Mouse (Mus musculus) lung, embryonic 16.5 days (tissue): ENCODE data around the gene Cit. TPM values are rescaled to one million over a fixed set of nuclear protein-coding genes. Genes with fewer than 3 reads are reported as not detected.
A peak's percentile ranks its signal among the peaks of the same experiment; 100 is the strongest.

Experiments
- ATAC-seq: fragments of 200-750 bp; cut with Nextera tagmentation; 2 replicates; pipeline ENCODE4 v1.8.0; 2017; ENCODE audit warnings: low read depth, mild to moderate bottlenecking, moderate library complexity
- H3K27ac ChIP-seq: fragments of 300-500 bp; sonication (generic); 2 replicates; pipeline ENCODE4 v1.5.1; 2014; ENCODE audit warnings: mild to moderate bottlenecking, control low read depth, low read length
- H3K27me3 ChIP-seq: fragments of 300-500 bp; sonication (generic); 2 replicates; pipeline ENCODE4 v1.6.1; 2014; ENCODE audit warnings: low read depth, low read length, mixed read lengths; ENCODE audit not compliant: control insufficient read depth, insufficient read depth
- H3K36me3 ChIP-seq: fragments of 300-500 bp; sonication (generic); 2 replicates; pipeline ENCODE4 v1.6.1; 2014; ENCODE audit warnings: low read length; ENCODE audit not compliant: control insufficient read depth, insufficient read depth
- H3K4me1 ChIP-seq: fragments of 300-500 bp; sonication (generic); replicated peaks from 2 replicates; pipeline ENCODE4 v1.6.1; 2014; ENCODE audit warnings: low read length, mixed read lengths; ENCODE audit not compliant: control insufficient read depth, insufficient read depth
- H3K4me2 ChIP-seq: fragments of 300-500 bp; sonication (generic); 2 replicates; pipeline ENCODE4 v1.6.1; 2014; ENCODE audit warnings: low read depth, low read length, control low read depth
- H3K4me3 ChIP-seq: fragments of 300-500 bp; sonication (generic); 2 replicates; pipeline ENCODE4 v1.5.1; 2014; ENCODE audit warnings: mild to moderate bottlenecking, low read length, control low read depth
- H3K9ac ChIP-seq: fragments of 300-500 bp; sonication (generic); 2 replicates; pipeline ENCODE4 v1.6.1; 2014; ENCODE audit warnings: low read length, control low read depth
- H3K9me3 ChIP-seq: fragments of 300-500 bp; sonication (generic); 2 replicates; pipeline ENCODE4 v1.6.1; 2016; ENCODE audit warnings: low read length; ENCODE audit not compliant: control insufficient read depth
- WGBS: fragments of 180-500 bp; shearing (Covaris S2); extraction: QIAGEN DNeasy Blood & Tissue Kit; methylation state at CpG from one replicate; pipeline ENCODE4 v1.1.7; 2014; 5-methylcytosine and 5-hydroxymethylcytosine counted together
- polyA plus RNA-seq: library from polyadenylated mRNA; unstranded; fragments of >200 nt; fragmentation: Nextera tagmentation; extraction: Ambion mirVana; gene quantifications from 2 replicates; pipeline ENCODE4 v1.2.1, GENCODE M21; 2015

Cit gene
- polyA plus RNA-seq, 1 experiment from 2014 or later: 46.0 TPM

- H3K4me2 ChIP-seq: no peak overlapping the region
- WGBS: 85% methylated on average over 9 of the region's 9 CpGs
- no peaks in the 10 kb centered on the region for H3K4me1 ChIP-seq
- no peak for ATAC-seq
- peaks cover 26% of the 10 kb centered on the region for H3K36me3 ChIP-seq
- H3K9ac ChIP-seq: no peak overlapping the region
- no peak overlapping the region for H3K4me3 ChIP-seq
- no peaks in the 10 kb centered on the region for H3K9me3 ChIP-seq
- no peak overlapping the region for H3K27ac ChIP-seq
- H3K27me3 ChIP-seq: no peaks in the 10 kb centered on the region
Measured at GRCm38 (mm10) chr5:115884429-115884828, 39.4 kb downstream of the Cit start.

- H3K27ac ChIP-seq: no peak overlapping the region
- H3K4me3 ChIP-seq: no peak overlapping the region
- no peak for ATAC-seq
- H3K9me3 ChIP-seq: no peaks in the 10 kb centered on the region
- H3K27me3 ChIP-seq: no peaks in the 10 kb centered on the region
- H3K4me1 ChIP-seq: no peaks in the 10 kb centered on the region
- 80% methylated on average over 5 of the region's 5 CpGs for WGBS
- H3K9ac ChIP-seq: no peak overlapping the region
- peaks cover 5% of the 10 kb centered on the region for H3K36me3 ChIP-seq
- no peak overlapping the region for H3K4me2 ChIP-seq
Measured at GRCm38 (mm10) chr5:115893772-115894171, 48.7 kb downstream of the Cit start.

- ATAC-seq: no peak
- no peak overlapping the region for H3K27ac ChIP-seq
- no peaks in the 10 kb centered on the region for H3K4me1 ChIP-seq
- H3K27me3 ChIP-seq: no peaks in the 10 kb centered on the region
- 65% methylated on average over 9 of the region's 9 CpGs for WGBS
- no peaks in the 10 kb centered on the region for H3K9me3 ChIP-seq
- H3K4me2 ChIP-seq: no peak overlapping the region
- no peak overlapping the region for H3K9ac ChIP-seq
- H3K4me3 ChIP-seq: no peak overlapping the region
- H3K36me3 ChIP-seq: no peaks in the 10 kb centered on the region; the same call in none of the 2 replicates
Measured at GRCm38 (mm10) chr5:115897036-115897435, 52.0 kb downstream of the Cit start.

GRCm38 (mm10) chr5:115907037-115908009 is 62.2 kb downstream of the Cit start:
- H3K4me3 ChIP-seq: peak overlapping the region; percentile 9
- H3K27ac ChIP-seq: no peak overlapping the region
- peak; percentile 62 for ATAC-seq
- peaks cover 14% of the 10 kb centered on the region for H3K4me1 ChIP-seq
- H3K27me3 ChIP-seq: no peaks in the 10 kb centered on the region
- no peak overlapping the region for H3K9ac ChIP-seq
- H3K36me3 ChIP-seq: no peaks in the 10 kb centered on the region
- WGBS: 8% methylated on average over 38 of the region's 38 CpGs
- H3K4me2 ChIP-seq: peak overlapping the region; percentile 45
- no peaks in the 10 kb centered on the region for H3K9me3 ChIP-seq

- Histone ChIP-seq H3K4me2 (no peak overlapping the region; the same call in 1 of the 2 replicates), H3K9me3 (no peaks in the 10 kb centered on the region), H3K27me3 (no peaks in the 10 kb centered on the region), H3K27ac (no peak overlapping the region), H3K9ac (no peak overlapping the region), H3K4me1 (peaks cover 14% of the 10 kb centered on the region), H3K36me3 (no peaks in the 10 kb centered on the region), H3K4me3 (no peak overlapping the region)
- 23% methylated on average over 10 of the region's 10 CpGs for WGBS
- no peak for ATAC-seq
Measured at GRCm38 (mm10) chr5:115908251-115908650, 63.2 kb downstream of the Cit start.

GRCm38 (mm10) chr5:115908699-115909098 is 63.6 kb downstream of the Cit start:
- H3K4me3 ChIP-seq: no peak overlapping the region

GRCm38 (mm10) chr5:115909106-115909505 is 64.0 kb downstream of the Cit start:
- no peaks in the 10 kb centered on the region for H3K27me3 ChIP-seq
- H3K27ac ChIP-seq: no peak overlapping the region
- peaks cover 14% of the 10 kb centered on the region for H3K4me1 ChIP-seq
- H3K9ac ChIP-seq: no peak overlapping the region
- ATAC-seq: peak; percentile 68; the same call in 1 of the 2 replicates
- H3K36me3 ChIP-seq: no peaks in the 10 kb centered on the region
- no peak overlapping the region for H3K4me3 ChIP-seq
- H3K9me3 ChIP-seq: no peaks in the 10 kb centered on the region
- WGBS: 38% methylated on average over 11 of the region's 11 CpGs
- no peak overlapping the region for H3K4me2 ChIP-seq

More at GRCm38 (mm10) chr5:115908699-115909098, 63.6 kb downstream of the Cit start:
- H3K4me2 ChIP-seq: no peak overlapping the region
- H3K27me3 ChIP-seq: no peaks in the 10 kb centered on the region
- ATAC-seq: no peak
- no peaks in the 10 kb centered on the region for H3K9me3 ChIP-seq
- H3K27ac ChIP-seq: no peak overlapping the region
- peaks cover 14% of the 10 kb centered on the region for H3K4me1 ChIP-seq
- no peaks in the 10 kb centered on the region for H3K36me3 ChIP-seq
- WGBS: 49% methylated on average over 12 of the region's 12 CpGs
- no peak overlapping the region for H3K9ac ChIP-seq

- no peak overlapping the region for H3K9ac ChIP-seq
- no peak overlapping the region for H3K4me3 ChIP-seq
- H3K9me3 ChIP-seq: no peaks in the 10 kb centered on the region
- peaks cover 14% of the 10 kb centered on the region for H3K4me1 ChIP-seq
- H3K36me3 ChIP-seq: no peaks in the 10 kb centered on the region
- ATAC-seq: no peak
- 35% methylated on average over 11 of the region's 11 CpGs for WGBS
- H3K27ac ChIP-seq: no peak overlapping the region
- H3K4me2 ChIP-seq: no peak overlapping the region
- H3K27me3 ChIP-seq: no peaks in the 10 kb centered on the region
Measured at GRCm38 (mm10) chr5:115910491-115910890, 65.4 kb downstream of the Cit start.

- no peaks in the 10 kb centered on the region for H3K36me3 ChIP-seq
- 81% methylated on average over 5 of the region's 5 CpGs for WGBS
- ATAC-seq: no peak
- no peak overlapping the region for H3K4me3 ChIP-seq
- no peaks in the 10 kb centered on the region for H3K27me3 ChIP-seq
- H3K9ac ChIP-seq: no peak overlapping the region
- no peak overlapping the region for H3K4me2 ChIP-seq
- no peaks in the 10 kb centered on the region for H3K9me3 ChIP-seq
- no peaks in the 10 kb centered on the region for H3K4me1 ChIP-seq
- no peak overlapping the region for H3K27ac ChIP-seq
Measured at GRCm38 (mm10) chr5:115915481-115915880, 70.4 kb downstream of the Cit start.
